Mouse (Mus musculus): Measurements from ENCODE around the gene Cux1.
A peak's percentile ranks its signal among the peaks of the same experiment; 100 is the strongest.
"Not testable (repeated sequence)": the region's sequence is repeated elsewhere in the genome, so short reads cannot be mapped to it uniquely, and the experiment has no call there.

Gene Cux1

GRCm38 (mm10) chr5:136472846-136473245 lies 94.4 kb downstream of the Cux1 start:
- no peak for DNase-seq (ENCODE audit: low spot score)

DNA sequence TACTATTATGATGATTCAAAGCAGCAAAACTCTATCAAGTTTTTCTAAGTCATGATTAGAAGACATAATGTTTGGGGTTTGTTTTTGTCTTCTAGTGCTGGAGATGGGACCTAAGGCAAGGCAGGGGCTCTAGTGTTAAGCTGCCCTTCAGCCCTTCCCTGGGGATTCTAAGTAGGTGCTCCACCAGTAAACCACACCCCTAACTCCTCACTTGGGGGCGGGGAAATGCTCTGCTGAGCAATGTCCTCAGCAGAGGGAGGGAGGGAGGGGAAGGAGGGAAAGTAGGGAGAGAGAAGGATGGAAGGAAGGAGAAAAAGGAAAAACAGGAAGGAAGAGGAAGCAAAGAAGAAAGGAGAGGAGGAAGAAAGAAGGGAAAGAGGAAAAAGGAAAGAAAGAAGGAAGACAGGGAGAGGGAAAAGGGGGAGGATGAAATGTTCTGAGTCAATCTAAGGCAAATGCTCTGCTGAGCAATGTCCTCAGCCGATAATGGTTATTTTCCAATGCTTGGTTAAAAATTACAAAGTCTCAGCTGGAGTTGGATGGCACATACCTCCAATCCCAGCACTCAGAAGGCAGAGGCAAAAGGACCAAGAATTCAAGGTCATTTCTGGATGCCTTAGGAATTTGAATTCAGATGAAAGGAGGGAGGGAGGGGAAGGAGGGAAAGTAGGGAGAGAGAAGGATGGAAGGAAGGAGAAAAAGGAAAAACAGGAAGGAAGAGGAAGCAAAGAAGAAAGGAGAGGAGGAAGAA lies 96.1 kb downstream of the Cux1 start:
- not testable (repeated sequence) for DNase-seq (ENCODE audit: low spot score)

GRCm38 (mm10) chr5:136469301-136469700 lies 98.0 kb downstream of the Cux1 start:
- no peak for DNase-seq (ENCODE audit: low spot score)

GRCm38 (mm10) chr5:136467360-136467999 lies 99.8 kb downstream of the Cux1 start:
- no peak for DNase-seq (ENCODE audit: low spot score)

GRCm38 (mm10) chr5:136465770-136466406 lies 101.4 kb downstream of the Cux1 start:
- DNase-seq (ENCODE audit: low spot score): no peak

DNA sequence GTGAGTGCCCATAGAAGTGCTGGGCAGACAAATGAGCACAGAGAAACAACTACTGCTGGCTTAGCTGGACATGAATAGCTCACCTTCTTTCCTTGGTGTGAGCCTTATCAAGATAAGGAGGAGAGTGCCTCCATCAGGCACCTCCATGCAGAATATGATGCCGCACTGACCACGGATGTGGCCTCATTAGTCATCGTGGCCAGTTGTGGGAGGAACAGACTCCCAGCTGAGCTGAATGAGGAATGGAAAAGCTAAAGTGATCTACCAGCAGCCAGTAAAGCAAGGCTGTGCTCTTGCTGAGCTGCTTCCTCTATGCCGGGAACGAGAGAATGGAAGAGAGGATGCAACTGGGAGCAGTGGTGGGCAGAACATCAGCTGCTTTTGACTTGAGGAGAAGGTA lies 101.9 kb downstream of the Cux1 start:
- DNase-seq (ENCODE audit: low spot score): no peak

GRCm38 (mm10) chr5:136464849-136465248 lies 102.4 kb downstream of the Cux1 start:
- DNase-seq (ENCODE audit: low spot score): no peak

- peak; percentile 31 for DNase-seq (ENCODE audit: low spot score)
Measured at GRCm38 (mm10) chr5:136464128-136464527, 103.2 kb downstream of the Cux1 start.

DNA sequence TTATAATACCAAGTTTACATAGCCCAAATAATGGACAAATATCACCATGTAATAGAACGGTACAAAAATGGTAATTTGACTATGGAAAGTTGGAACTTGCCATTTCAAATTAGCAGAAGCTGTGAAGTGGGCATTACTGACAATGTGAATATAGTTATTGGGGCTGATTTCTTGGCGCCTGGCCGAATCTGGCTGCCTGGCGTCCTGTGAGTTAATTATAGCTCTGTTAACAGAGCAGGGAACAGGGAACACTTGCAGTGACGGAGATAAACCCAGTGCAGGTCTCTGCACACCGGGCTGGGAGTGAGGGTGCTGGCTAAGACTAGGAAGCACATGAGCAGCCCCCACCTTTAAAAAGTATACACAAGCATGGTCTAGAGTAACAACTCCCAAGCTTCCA lies 104.7 kb downstream of the Cux1 start:
- no peak for DNase-seq (ENCODE audit: low spot score)

DNA sequence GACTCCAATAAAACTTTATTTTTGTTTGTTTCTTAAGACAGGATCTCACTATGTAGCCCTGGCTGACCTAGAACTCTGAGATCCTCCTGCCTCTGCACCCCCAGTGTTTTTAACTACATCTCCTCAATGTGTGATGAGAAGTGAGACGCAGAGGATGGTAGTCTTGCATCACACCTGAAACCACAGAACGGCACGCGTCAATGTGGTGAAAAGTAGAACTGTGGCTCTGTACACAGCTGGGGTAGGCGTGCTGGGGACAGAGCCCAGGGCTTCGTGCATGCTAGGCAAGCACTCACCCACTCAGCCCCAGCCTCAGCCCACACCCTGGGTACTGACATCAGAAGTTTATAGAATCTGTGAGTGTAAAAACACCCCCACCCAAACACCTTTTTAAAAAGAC lies 107.4 kb downstream of the Cux1 start:
- DNase-seq (ENCODE audit: low spot score): no peak

DNA sequence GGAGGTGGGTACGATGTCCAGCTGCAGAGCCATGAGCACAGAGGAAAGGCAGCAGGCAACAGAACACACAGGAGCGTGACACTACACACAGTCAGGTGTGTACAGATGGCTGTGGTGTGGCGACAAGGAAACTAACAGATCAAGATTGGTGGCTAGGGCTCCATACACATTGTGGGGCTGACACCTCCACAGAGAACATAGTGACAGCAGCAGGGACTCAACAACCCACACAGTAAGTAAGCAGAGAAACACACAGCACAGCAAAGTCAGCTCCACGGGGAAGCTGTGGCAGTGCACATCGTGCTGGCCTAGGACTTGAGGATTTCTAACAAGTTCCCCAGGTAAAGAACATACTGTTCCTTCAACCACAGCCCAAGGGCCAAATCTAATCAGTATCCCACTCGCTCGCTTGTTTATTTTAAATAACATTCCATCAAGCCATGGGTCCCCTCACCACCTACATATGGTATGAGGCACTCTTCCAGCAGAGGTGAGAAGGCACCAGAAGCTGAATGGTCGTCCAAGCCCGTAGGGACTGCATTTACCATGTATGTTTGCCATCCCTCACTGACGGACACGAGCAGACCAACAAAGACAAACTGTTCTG lies 108.3 kb downstream of the Cux1 start:
- no peak for DNase-seq (ENCODE audit: low spot score)

DNA sequence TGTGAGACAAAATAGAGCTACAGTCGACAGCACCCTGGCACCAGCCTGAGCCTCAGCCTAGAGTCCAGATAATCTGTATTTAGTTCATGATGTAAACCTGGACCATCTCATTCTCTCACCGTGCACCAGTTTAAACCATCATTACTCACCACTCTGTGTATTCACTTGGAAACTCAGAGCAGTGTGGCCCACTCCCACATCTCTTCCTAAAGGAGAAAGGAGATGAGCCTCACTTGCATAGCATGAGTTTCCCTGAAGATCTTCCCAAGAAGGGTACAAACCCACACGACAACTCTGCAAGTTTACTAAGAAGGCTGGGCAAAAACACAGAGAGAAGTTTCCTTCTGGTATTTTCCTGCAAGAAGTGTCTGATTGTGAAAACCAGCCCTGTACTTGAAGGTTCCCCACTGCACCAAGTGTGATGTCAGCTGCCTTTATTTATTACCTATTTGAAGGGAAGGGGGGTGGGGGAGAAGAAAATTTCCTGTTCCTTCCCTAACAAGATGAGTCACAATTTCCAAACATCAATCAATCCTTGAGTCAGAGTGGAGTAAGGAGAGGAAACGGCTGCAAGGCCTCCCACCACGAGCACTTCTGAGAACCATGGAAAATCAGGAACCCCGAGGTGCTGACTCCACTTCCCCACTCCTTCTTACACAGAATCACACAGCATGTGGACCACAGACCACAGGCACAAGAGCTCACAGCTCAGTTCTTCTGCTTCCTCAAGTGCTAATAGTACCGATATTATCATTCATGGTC lies 109.0 kb downstream of the Cux1 start:
- DNase-seq (ENCODE audit: low spot score): no peak

GRCm38 (mm10) chr5:136456395-136456794 lies 110.9 kb downstream of the Cux1 start:
- DNase-seq (ENCODE audit: low spot score): peak; percentile 29

DNA sequence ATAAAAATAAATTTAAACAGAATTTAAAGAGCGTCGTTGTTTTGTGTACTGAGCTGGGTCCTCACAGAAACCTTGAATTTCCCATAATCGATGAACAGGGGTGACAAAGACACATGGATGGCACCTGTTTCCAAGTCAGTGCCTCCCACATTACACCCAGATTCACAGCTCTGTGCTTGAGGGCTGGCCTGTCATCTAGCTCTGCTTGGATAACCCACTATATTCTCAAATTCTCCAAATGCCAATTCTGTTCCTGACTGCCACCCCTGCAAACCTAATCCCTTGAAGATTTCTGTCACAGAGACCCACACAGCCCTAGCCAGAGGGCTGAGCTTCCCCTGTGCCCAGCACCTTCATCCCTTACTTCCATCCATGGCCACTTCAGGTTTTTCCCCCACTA lies 114.6 kb downstream of the Cux1 start:
- no peak for DNase-seq (ENCODE audit: low spot score)

DNA sequence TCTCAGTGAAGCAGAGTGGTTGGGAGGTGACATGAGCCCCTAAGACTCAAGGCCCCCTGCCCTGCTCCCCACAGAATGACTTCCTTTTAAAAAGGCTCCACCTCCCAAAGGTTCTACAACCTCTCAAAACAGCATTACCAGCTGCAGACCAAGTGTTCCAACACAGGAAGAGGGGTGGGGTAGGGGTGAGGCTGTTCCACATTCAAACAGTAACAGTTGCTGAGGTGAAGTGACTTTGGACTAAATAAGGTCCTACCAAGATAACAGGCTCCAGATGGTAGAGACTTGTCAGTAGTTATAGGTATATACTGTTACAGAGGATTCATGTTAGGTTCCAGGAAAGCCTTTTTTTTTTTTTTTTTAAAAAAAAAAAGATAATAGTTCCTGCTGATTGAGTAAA lies 117.5 kb downstream of the Cux1 start:
- DNase-seq (ENCODE audit: low spot score): no peak

DNA sequence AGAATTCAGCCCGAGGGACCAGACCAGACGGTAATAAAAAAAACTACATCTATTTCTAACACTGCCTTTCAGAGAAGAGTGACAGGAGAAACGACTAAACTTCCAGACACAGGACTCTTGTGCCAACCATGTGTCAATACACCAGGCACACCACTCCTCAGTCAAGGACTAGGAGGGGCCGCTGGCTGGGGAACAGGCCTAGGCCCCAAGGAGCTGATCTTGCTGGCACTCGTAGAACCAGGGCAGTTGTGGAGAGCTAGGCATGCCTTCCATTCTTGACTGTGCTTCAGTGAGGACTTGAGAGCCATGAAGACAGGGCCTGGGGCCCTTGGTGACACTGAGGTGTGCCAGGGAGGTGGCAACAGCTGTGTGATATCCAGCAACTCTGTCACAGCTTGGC lies 121.3 kb downstream of the Cux1 start:
- no peak for DNase-seq (ENCODE audit: low spot score)

- no peak for DNase-seq (ENCODE audit: low spot score)
Measured at GRCm38 (mm10) chr5:136442238-136443187, 124.8 kb downstream of the Cux1 start.

GRCm38 (mm10) chr5:136429647-136430046 lies 137.6 kb downstream of the Cux1 start:
- no peak for DNase-seq (ENCODE audit: low spot score)

- DNase-seq (ENCODE audit: low spot score): no peak
Measured at GRCm38 (mm10) chr5:136428498-136429060, 138.7 kb downstream of the Cux1 start.

DNA sequence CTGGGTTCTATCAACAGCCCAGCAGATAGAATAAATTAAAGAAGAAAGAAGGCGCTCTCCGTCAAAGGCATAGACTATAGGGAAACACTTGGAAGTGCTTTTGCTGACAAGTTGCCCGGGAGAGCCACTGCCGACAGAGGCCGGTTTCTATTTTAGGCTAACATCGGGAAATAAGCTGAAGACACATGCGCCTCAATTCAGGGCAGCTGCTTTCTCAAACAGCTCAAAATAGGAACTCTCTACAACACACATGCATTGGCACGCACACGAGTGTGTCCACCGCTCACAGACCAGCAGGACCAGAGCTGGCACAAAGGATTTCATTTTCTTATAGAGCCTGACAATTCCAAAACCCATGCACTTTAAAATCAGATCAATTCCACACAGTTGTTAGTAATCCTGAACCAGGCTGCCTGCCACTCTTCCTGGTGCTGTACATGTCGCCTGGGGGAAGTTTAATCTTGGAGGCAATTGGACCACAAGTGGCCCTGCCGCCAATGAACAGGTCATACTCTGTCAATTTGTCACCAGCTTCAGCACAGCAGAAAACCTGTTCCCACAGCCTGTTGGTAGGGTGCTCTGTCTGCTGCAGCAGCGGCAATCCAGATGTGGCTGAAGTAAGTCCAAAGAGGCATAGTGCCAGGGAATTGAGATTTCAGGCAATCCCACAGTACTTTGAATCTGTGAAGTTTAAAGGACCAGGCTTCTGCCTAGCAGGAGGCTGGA lies 139.4 kb downstream of the Cux1 start:
- DNase-seq (ENCODE audit: low spot score): peak; percentile 78
